Mouse (Mus musculus) brain, embryonic 14.5 days (tissue): ENCODE data around the gene Rnf19b. TPM values are rescaled to one million over a fixed set of nuclear protein-coding genes. Genes with fewer than 3 reads are reported as not detected.
A peak's percentile ranks its signal among the peaks of the same experiment; 100 is the strongest.

Experiments
- DNase-seq: peaks from one replicate; pipeline ENCODE4 v3.0.0-alpha.2; 2011; ENCODE audit warnings: low read depth
- CTCF ChIP-seq: fragments of 200-500 bp; IDR thresholded peaks from 2 replicates; pipeline ENCODE4 v1.5.1; 2012; ENCODE audit warnings: inconsistent platforms, mild to moderate bottlenecking, moderate library complexity, borderline replicate concordance; ENCODE audit not compliant: insufficient read depth, insufficient read length; ENCODE audit errors: extremely low read depth
- POLR2A ChIP-seq: fragments of 200-500 bp; IDR thresholded peaks from 2 replicates; pipeline ENCODE4 v1.6.1; 2012; ENCODE audit warnings: mild to moderate bottlenecking, inconsistent platforms, borderline replicate concordance; ENCODE audit not compliant: poor library complexity, insufficient read depth, insufficient read length, severe bottlenecking; ENCODE audit errors: extremely low read depth
- polyA plus RNA-seq: library from polyadenylated mRNA; depleted of rRNA; stranded (reverse); fragments of >200 nt; gene quantifications from 2 replicates; pipeline ENCODE4 v1.2.3, GENCODE M21; 2012; rRNA removed

Gene Rnf19b
- polyA plus RNA-seq, 1 experiment, result 84.4 TPM

- TF ChIP-seq CTCF, result peak; percentile 87
- TF ChIP-seq POLR2A, result no peak
- peak; percentile 64 for DNase-seq
These were observed 72.1 kb downstream of the Rnf19b start for GRCm38 (mm10) chr4:129130149-129130548.

- TF ChIP-seq CTCF, result no peak
- TF ChIP-seq POLR2A, result no peak
- peak; percentile 61 for DNase-seq
These were observed 72.8 kb downstream of the Rnf19b start for GRCm38 (mm10) chr4:129130755-129131303.

- TF ChIP-seq CTCF (peak; percentile 92), POLR2A (no peak)
- peak; percentile 76 for DNase-seq
These were observed 76.9 kb downstream of the Rnf19b start for GRCm38 (mm10) chr4:129134799-129135585.

Other genes starting within 250 kb of the Rnf19b start
- 15.4 and 33.5 TPM in 2 replicates for gene Trim62, start 174.7 kb upstream of the Rnf19b start, polyA plus RNA-seq
- 14.3 and 15.8 TPM in 2 replicates for gene Azin2, start 95.8 kb upstream of the Rnf19b start, polyA plus RNA-seq
- 54.3 and 68.4 TPM in 2 replicates for gene Ak2, start 66.3 kb upstream of the Rnf19b start, polyA plus RNA-seq
- gene Tmem54, start 47.3 kb downstream of the Rnf19b start, polyA plus RNA-seq, result 0.42 and 0.81 TPM in 2 replicates
- 50.3 and 57.2 TPM in 2 replicates for gene Hpca, start 63.8 kb downstream of the Rnf19b start, polyA plus RNA-seq
- 4.4 and 7.4 TPM in 2 replicates for gene Fndc5, start 78.7 kb downstream of the Rnf19b start, polyA plus RNA-seq
- gene S100pbp, start 131.5 kb downstream of the Rnf19b start, polyA plus RNA-seq, result 38.3 and 42.0 TPM in 2 replicates
- gene Yars, start 131.5 kb downstream of the Rnf19b start, polyA plus RNA-seq, result 54.5 and 68.4 TPM in 2 replicates
- gene C77080, start 203.1 kb downstream of the Rnf19b start, polyA plus RNA-seq, result 12.2 and 15.9 TPM in 2 replicates
- 0.44 and 1.1 TPM in 2 replicates for gene Sync, start 229.3 kb downstream of the Rnf19b start, polyA plus RNA-seq